In the genomic region with DNA sequence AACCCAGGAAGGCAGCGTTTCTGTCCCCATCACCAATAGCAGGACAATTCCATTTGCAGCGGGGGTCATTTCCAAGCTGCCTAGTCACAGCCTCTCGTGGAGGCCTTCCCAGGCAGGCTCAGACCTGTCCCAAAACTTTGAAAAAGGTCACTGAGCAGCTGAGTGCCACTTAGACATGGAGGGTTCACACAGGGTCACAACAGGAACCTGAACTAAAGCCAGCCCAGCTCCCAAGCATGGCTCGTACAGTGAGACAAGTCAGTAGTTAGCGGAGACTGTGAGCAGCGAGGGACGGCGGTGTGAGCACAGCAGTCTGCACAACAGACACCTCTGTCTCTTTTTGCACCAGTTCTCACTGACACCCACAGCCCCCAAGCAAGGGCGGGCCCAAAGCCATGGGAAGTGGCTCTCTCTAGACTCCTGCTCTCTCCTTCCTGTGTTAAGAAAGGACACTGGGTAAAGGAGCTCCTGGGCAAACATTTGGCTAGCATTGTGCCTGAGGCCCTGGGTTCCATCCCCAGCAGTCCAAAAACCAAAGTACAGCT, we compare ENCODE assay signal across 14 mouse cellular contexts. TPM values are rescaled to one million over a fixed set of nuclear protein-coding genes. Genes with fewer than 3 reads are reported as not detected.
A peak's percentile ranks its signal among the peaks of the same experiment; 100 is the strongest.
DNase-seq lines count a peak whose midpoint lies in the region; ATAC-seq and TF ChIP-seq lines count a peak whose summit lies in the region.
"Had no signal": no experiment of that assay in that cellular context is flagged by ENCODE, and none has a peak within 500 bp of the region (broad histone marks: within the 10 kb centered on the region; RNA-seq: fewer than 3 reads in every experiment).

No protein-coding gene starts in this region.

- peak overlapping the region; percentile 25 for H3K4me3 ChIP-seq in ES-Bruce4 (ENCODE audit: low read depth, low read length)
- no peak overlapping the region for H3K4me3 ChIP-seq in midbrain, embryonic 15.5 days
- no peak overlapping the region for H3K4me3 ChIP-seq in forebrain, embryonic 12.5 days (replicated peaks)
- H3K4me3 ChIP-seq: embryonic facial prominence, embryonic 13.5 days had no signal

- no peak for TF ChIP-seq CTCF in ES-Bruce4 (IDR thresholded peaks at IDR 0.05; ENCODE audit: low read depth, low read length)

- no peak overlapping the region for H3K4me2 ChIP-seq in midbrain, embryonic 15.5 days
- H3K4me2 ChIP-seq in forebrain, embryonic 12.5 days: no peak overlapping the region
- H3K4me2 ChIP-seq: embryonic facial prominence, embryonic 13.5 days had no signal

- no peak for TF ChIP-seq EP300 in ES-Bruce4 (IDR thresholded peaks at IDR 0.05; ENCODE audit: insufficient read depth, low read depth, low read length)

- intact Hi-C loops in heart, postnatal 25 days (cut with DNase I): loop anchor here (2.0 to 5.0 kb wide), 2 partner anchors 42 to 49 kb away; no protein-coding TSS in a partner anchor

- no peaks in the 10 kb centered on the region for H3K36me3 ChIP-seq in ES-Bruce4 (ENCODE audit: control insufficient read depth, insufficient read depth, low read length, poor library complexity, severe bottlenecking)
- H3K36me3 ChIP-seq in midbrain, embryonic 15.5 days (replicated peaks): no peaks in the 10 kb centered on the region
- H3K36me3 ChIP-seq in forebrain, embryonic 12.5 days (replicated peaks): no peaks in the 10 kb centered on the region
- H3K36me3 ChIP-seq: embryonic facial prominence, embryonic 13.5 days had no signal

- WGBS in midbrain, embryonic 15.5 days: 77% methylated on average over 9 of the region's 9 CpGs
- WGBS in forebrain, embryonic 12.5 days: 81% methylated on average over 9 of the region's 9 CpGs

- H3K9me3 ChIP-seq in ES-Bruce4 (replicated peaks; ENCODE audit: control insufficient read depth, insufficient read depth, low read length, poor library complexity, severe bottlenecking): no peaks in the 10 kb centered on the region
- H3K9me3 ChIP-seq in midbrain, embryonic 15.5 days: no peaks in the 10 kb centered on the region
- no peaks in the 10 kb centered on the region for H3K9me3 ChIP-seq in forebrain, embryonic 12.5 days
- H3K9me3 ChIP-seq: embryonic facial prominence, embryonic 13.5 days had no signal

- ATAC-seq in midbrain, embryonic 15.5 days (replicated peaks): no peak
- ATAC-seq in forebrain, embryonic 12.5 days (ENCODE audit: low FRiP score): no peak

- no peak overlapping the region for H3K9ac ChIP-seq in ES-Bruce4 (ENCODE audit: low read depth, poor library complexity, severe bottlenecking)
- no peak overlapping the region for H3K9ac ChIP-seq in midbrain, embryonic 15.5 days
- H3K9ac ChIP-seq in forebrain, embryonic 12.5 days: no peak overlapping the region
- H3K9ac ChIP-seq: embryonic facial prominence, embryonic 13.5 days; liver, embryonic 14.5 days had no signal

- peak; percentile 94 for DNase-seq in heart, adult 11 months
- no peak for DNase-seq in heart, postnatal 25 days (ENCODE audit: low spot score)
- peak; percentile 31 for DNase-seq in gastrocnemius, postnatal 10 days
- DNase-seq in kidney, postnatal 14 days: peak; percentile 31
- DNase-seq in MN1 (ENCODE audit: low spot score): no peak
- DNase-seq: adrenal gland, adult 2 months; cerebellum, adult 11-12 months had no signal

- H3K27me3 ChIP-seq in ES-Bruce4 (ENCODE audit: control insufficient read depth, insufficient read depth, low read length, poor library complexity, severe bottlenecking): no peaks in the 10 kb centered on the region
- no peaks in the 10 kb centered on the region for H3K27me3 ChIP-seq in midbrain, embryonic 15.5 days (replicated peaks)
- no peaks in the 10 kb centered on the region for H3K27me3 ChIP-seq in forebrain, embryonic 12.5 days
- H3K27me3 ChIP-seq: embryonic facial prominence, embryonic 13.5 days had no signal

- peaks cover 2% of the 10 kb centered on the region for H3K4me1 ChIP-seq in ES-Bruce4 (ENCODE audit: control insufficient read depth, insufficient read depth, low read length)
- no peaks in the 10 kb centered on the region for H3K4me1 ChIP-seq in midbrain, embryonic 15.5 days
- H3K4me1 ChIP-seq in forebrain, embryonic 12.5 days: peaks cover 3% of the 10 kb centered on the region; the same call in 1 of the 2 replicates

- TF ChIP-seq POLR2A in ES-Bruce4 (IDR thresholded peaks at IDR 0.05; ENCODE audit: insufficient read depth, low read length): no peak

- H3K27ac ChIP-seq in ES-Bruce4 (ENCODE audit: insufficient read depth, low read length): no peak overlapping the region
- no peak overlapping the region for H3K27ac ChIP-seq in midbrain, embryonic 15.5 days
- no peak overlapping the region for H3K27ac ChIP-seq in forebrain, embryonic 12.5 days
- H3K27ac ChIP-seq: embryonic facial prominence, embryonic 13.5 days; liver, embryonic 14.5 days had no signal

RNA-seq across cellular contexts. Expression of a gene that starts 45.4 kb away (rescaled TPM):
- total RNA-seq in heart, postnatal 25 days (2021): under 1 TPM; 0.45 to 0.62 TPM
- polyA plus RNA-seq in ES-Bruce4 (2011; ENCODE audit: insufficient read depth, insufficient read length, low read depth, missing spikeins): 1.9 and 2.8 TPM in 2 replicates
- total RNA-seq in gastrocnemius, postnatal 10 days (2021): 1 to 10 TPM; 1.1 to 2.2 TPM
- 3.4 and 3.9 TPM in 2 replicates for polyA plus RNA-seq in midbrain, embryonic 15.5 days (2015; fragmentation: Nextera tagmentation; extraction: Ambion mirVana)
- 2.2 and 2.6 TPM in 2 replicates for polyA plus RNA-seq in forebrain, embryonic 12.5 days (2016; fragmentation: Nextera tagmentation; extraction: Ambion mirVana)

RNA-seq across cellular contexts. Expression of a gene that starts 48.5 kb away (rescaled TPM):
- total RNA-seq in heart, postnatal 25 days (2021): not detected
- polyA plus RNA-seq in ES-Bruce4 (2011; ENCODE audit: insufficient read depth, insufficient read length, low read depth, missing spikeins): not detected in 2 replicates
- total RNA-seq in gastrocnemius, postnatal 10 days (2021): not detected
- not detected in 2 replicates for polyA plus RNA-seq in midbrain, embryonic 15.5 days (2015; fragmentation: Nextera tagmentation; extraction: Ambion mirVana)
- polyA plus RNA-seq in forebrain, embryonic 12.5 days (2016; fragmentation: Nextera tagmentation; extraction: Ambion mirVana): not detected in 2 replicates
- total RNA-seq: adrenal gland, adult 2 months; left cerebral cortex, adult 18-20 months; monocyte, adult 5-6 weeks had no signal
- polyA plus RNA-seq: adrenal gland, adult 2 months; embryonic facial prominence, embryonic 13.5 days; liver, embryonic 14.5 days had no signal

RNA-seq across cellular contexts. Expression of a gene that starts 50.8 kb away (rescaled TPM):
- total RNA-seq in heart, postnatal 25 days (2021): not detected
- polyA plus RNA-seq in ES-Bruce4 (2011; ENCODE audit: insufficient read depth, insufficient read length, low read depth, missing spikeins): not detected in 2 replicates
- not detected for total RNA-seq in gastrocnemius, postnatal 10 days (2021)
- not detected in 2 replicates for polyA plus RNA-seq in midbrain, embryonic 15.5 days (2015; fragmentation: Nextera tagmentation; extraction: Ambion mirVana)
- not detected in 2 replicates for polyA plus RNA-seq in forebrain, embryonic 12.5 days (2016; fragmentation: Nextera tagmentation; extraction: Ambion mirVana)
- total RNA-seq: adrenal gland, adult 2 months; left cerebral cortex, adult 18-20 months; monocyte, adult 5-6 weeks had no signal
- polyA plus RNA-seq: adrenal gland, adult 2 months; embryonic facial prominence, embryonic 13.5 days; liver, embryonic 14.5 days had no signal

RNA-seq across cellular contexts. Expression of a gene that starts 56.0 kb away (rescaled TPM):
- not detected for total RNA-seq in heart, postnatal 25 days (2021)
- not detected in 2 replicates for polyA plus RNA-seq in ES-Bruce4 (2011; ENCODE audit: insufficient read depth, insufficient read length, low read depth, missing spikeins)
- total RNA-seq in gastrocnemius, postnatal 10 days (2021): not detected
- not detected in 2 replicates for polyA plus RNA-seq in midbrain, embryonic 15.5 days (2015; fragmentation: Nextera tagmentation; extraction: Ambion mirVana)
- polyA plus RNA-seq in forebrain, embryonic 12.5 days (2016; fragmentation: Nextera tagmentation; extraction: Ambion mirVana): not detected in 2 replicates
- total RNA-seq: adrenal gland, adult 2 months; left cerebral cortex, adult 18-20 months had no signal
- polyA plus RNA-seq: embryonic facial prominence, embryonic 13.5 days; liver, embryonic 14.5 days had no signal

Comparison
In these comparisons a context has a peak if more than half of its experiments do, and no peak if none do; other contexts are left out.
1. DNase-seq: peak in heart, adult 11 months (single experiment), gastrocnemius, postnatal 10 days (single experiment) and kidney, postnatal 14 days (single experiment); none in heart, postnatal 25 days (single experiment) and MN1 (single experiment).